Mouse (Mus musculus): ENCODE measurements around the gene Ppp2r2d.

DNA sequence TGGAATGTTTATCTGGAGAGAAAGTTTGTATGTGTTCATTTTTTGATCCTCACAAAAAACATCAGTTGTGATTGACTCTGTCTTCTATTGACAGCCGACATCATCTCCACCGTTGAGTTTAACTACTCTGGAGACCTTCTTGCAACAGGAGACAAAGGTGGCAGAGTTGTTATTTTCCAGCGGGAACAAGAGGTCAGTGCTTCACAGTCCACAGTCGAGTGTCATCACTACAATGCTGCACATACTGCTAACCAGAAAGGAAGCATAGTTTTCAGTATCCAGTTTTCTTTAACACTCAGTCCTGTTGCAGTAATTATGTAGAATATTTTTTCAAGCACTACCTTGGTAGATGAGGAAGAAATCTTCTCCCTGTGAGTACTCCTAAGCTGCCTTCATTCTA, 22.4 kb downstream of the Ppp2r2d start:
- TF ChIP-seq CTCF (IDR thresholded peaks at IDR 0.05; ENCODE audit: borderline replicate concordance, control insufficient read depth, extremely low read depth, insufficient read depth, low read length, poor library complexity) (no peak), POLR2A (IDR thresholded peaks at IDR 0.05; ENCODE audit: control insufficient read depth, extremely low read depth, insufficient read depth, low read length, poor library complexity) (no peak)

Measured in thymus, adult 2 months (tissue).